ENCODE assay signal across 24 mouse cellular contexts in genomic region chr11:77381174-77381573, GRCm38 (mm10).
DNase-seq lines count a peak whose midpoint lies in the region; ATAC-seq and TF ChIP-seq lines count a peak whose summit lies in the region.
"Had no signal": no experiment of that assay in that cellular context is flagged by ENCODE, and none has a peak within 500 bp of the region (broad histone marks: within the 10 kb centered on the region; RNA-seq: fewer than 3 reads in every experiment).

No protein-coding gene starts in this region.

- peak overlapping the region; percentile 32; the same call in 1 of the 2 replicates for H3K27ac ChIP-seq in heart, embryonic 13.5 days (replicated peaks)
- peak overlapping the region; percentile 49 for H3K27ac ChIP-seq in lung, embryonic 15.5 days
- 0 out of 2 replicates have a peak overlapping the region, but pooled peaks have one; percentile 39 for H3K27ac ChIP-seq in lung, postnatal 0 days (ENCODE audit: low read length)
- no peak overlapping the region for H3K27ac ChIP-seq in kidney, embryonic 15.5 days
- H3K27ac ChIP-seq: embryonic facial prominence, embryonic 10.5 days; embryonic facial prominence, embryonic 13.5 days; forebrain, embryonic 10.5 days; forebrain, embryonic 13.5 days; hindbrain, embryonic 13.5 days; intestine, embryonic 15.5 days had no signal

- no peak for ATAC-seq in heart, embryonic 13.5 days (ENCODE audit: extremely low read depth, insufficient number of reproducible peaks, low FRiP score, low TSS enrichment)
- 0 out of 2 replicates have a peak, but pooled peaks have one; percentile 19 for ATAC-seq in lung, embryonic 15.5 days (ENCODE audit: borderline replicate concordance, extremely low read depth, low FRiP score, low TSS enrichment)
- ATAC-seq in lung, postnatal 0 days = peak; percentile 87
- no peak for ATAC-seq in kidney, embryonic 15.5 days (replicated peaks; ENCODE audit: low FRiP score)
- ATAC-seq: CD4-positive, CD25-positive, alpha-beta regulatory T cell, adult 4 months; forebrain, embryonic 13.5 days; forebrain, embryonic 16.5 days; hindbrain, embryonic 16.5 days; intestine, embryonic 15.5 days had no signal

- TF ChIP-seq EP300 in lung, postnatal 0 days (IDR thresholded peaks at IDR 0.05) = peak; percentile 67; the same call in 1 of the 2 replicates

- WGBS in heart, embryonic 13.5 days = 63% methylated on average over 3 of the region's 3 CpGs
- 40% methylated on average over 3 of the region's 3 CpGs for WGBS in lung, embryonic 15.5 days
- WGBS in lung, postnatal 0 days = 49% methylated on average over 3 of the region's 3 CpGs
- whole genome bisulfite sequencing in kidney, embryonic 15.5 days = 94% methylated on average over 3 of the region's 3 CpGs

- intact Hi-C loops in heart, postnatal 10 days (cut with DNase I) = no loop called here

- TF ChIP-seq CTCF in lung, postnatal 0 days (IDR thresholded peaks at IDR 0.05) = no peak

- H3K4me2 ChIP-seq in heart, embryonic 13.5 days = no peak overlapping the region
- H3K4me2 ChIP-seq in lung, embryonic 15.5 days = no peak overlapping the region
- no peak overlapping the region for H3K4me2 ChIP-seq in lung, postnatal 0 days (replicated peaks; ENCODE audit: low read depth, low read length)
- H3K4me2 ChIP-seq in kidney, embryonic 15.5 days = no peak overlapping the region
- H3K4me2 ChIP-seq: embryonic facial prominence, embryonic 13.5 days; forebrain, embryonic 13.5 days; heart, embryonic 11.5 days; hindbrain, embryonic 13.5 days; intestine, embryonic 15.5 days had no signal

- no peak for DNase-seq in heart, postnatal 10 days
- DNase-seq in lung, postnatal 0 days (ENCODE audit: low spot score) = peak; percentile 76
- DNase-seq in lung, postnatal 25 days (ENCODE audit: low spot score) = peak; percentile 43
- no peak for DNase-seq in right cerebral cortex, adult 2 months (ENCODE audit: low spot score in 2 of 2)
- no peak for DNase-seq in embryo, embryonic 9.5 days (ENCODE audit: extremely low spot score)
- DNase-seq: adrenal gland, adult 2 months; adrenal gland, postnatal 14 days; cerebellum, adult 18-20 months; cerebellum, adult 9-10 months; cerebellum, postnatal 25 days; gastrocnemius, postnatal 25 days had no signal

- 0 out of 2 replicates have a peak, but pooled peaks cover 5% of the 10 kb centered on the region for H3K36me3 ChIP-seq in heart, embryonic 13.5 days
- H3K36me3 ChIP-seq in lung, embryonic 15.5 days = no peaks in the 10 kb centered on the region
- no peaks in the 10 kb centered on the region for H3K36me3 ChIP-seq in lung, postnatal 0 days (ENCODE audit: insufficient read depth, low read length)
- no peaks in the 10 kb centered on the region for H3K36me3 ChIP-seq in kidney, embryonic 15.5 days
- H3K36me3 ChIP-seq: embryonic facial prominence, embryonic 10.5 days; embryonic facial prominence, embryonic 13.5 days; forebrain, embryonic 10.5 days; hindbrain, embryonic 13.5 days; intestine, embryonic 15.5 days had no signal

- H3K9me3 ChIP-seq in heart, embryonic 13.5 days = no peaks in the 10 kb centered on the region
- no peaks in the 10 kb centered on the region for H3K9me3 ChIP-seq in lung, embryonic 15.5 days
- no peaks in the 10 kb centered on the region for H3K9me3 ChIP-seq in lung, postnatal 0 days (ENCODE audit: low read length)
- no peaks in the 10 kb centered on the region for H3K9me3 ChIP-seq in kidney, embryonic 15.5 days (replicated peaks)
- H3K9me3 ChIP-seq: embryonic facial prominence, embryonic 10.5 days; embryonic facial prominence, embryonic 13.5 days; forebrain, embryonic 10.5 days; forebrain, embryonic 13.5 days; hindbrain, embryonic 13.5 days; intestine, embryonic 15.5 days had no signal

- H3K9ac ChIP-seq in heart, embryonic 13.5 days = no peak overlapping the region
- H3K9ac ChIP-seq in lung, embryonic 15.5 days = no peak overlapping the region
- no peak overlapping the region for H3K9ac ChIP-seq in lung, postnatal 0 days (replicated peaks; ENCODE audit: low read depth)
- H3K9ac ChIP-seq in kidney, embryonic 15.5 days = no peak overlapping the region
- H3K9ac ChIP-seq: embryonic facial prominence, embryonic 13.5 days; forebrain, embryonic 13.5 days; hindbrain, embryonic 13.5 days; intestine, embryonic 15.5 days had no signal

- H3K4me3 ChIP-seq in heart, embryonic 13.5 days = no peak overlapping the region
- no peak overlapping the region for H3K4me3 ChIP-seq in lung, embryonic 15.5 days
- H3K4me3 ChIP-seq in lung, postnatal 0 days (ENCODE audit: low read depth, low read length) = no peak overlapping the region
- H3K4me3 ChIP-seq in kidney, embryonic 15.5 days (replicated peaks) = no peak overlapping the region
- H3K4me3 ChIP-seq: embryonic facial prominence, embryonic 10.5 days; embryonic facial prominence, embryonic 13.5 days; forebrain, embryonic 10.5 days; forebrain, embryonic 13.5 days; hindbrain, embryonic 13.5 days; intestine, embryonic 15.5 days had no signal

- peaks cover 67% of the 10 kb centered on the region for H3K4me1 ChIP-seq in heart, embryonic 13.5 days
- H3K4me1 ChIP-seq in lung, embryonic 15.5 days = peaks cover 19% of the 10 kb centered on the region
- H3K4me1 ChIP-seq in lung, postnatal 0 days (ENCODE audit: insufficient read depth, low read depth, low read length) = peaks cover 6% of the 10 kb centered on the region; the same call in 1 of the 2 replicates
- no peaks in the 10 kb centered on the region for H3K4me1 ChIP-seq in kidney, embryonic 15.5 days
- H3K4me1 ChIP-seq: embryonic facial prominence, embryonic 13.5 days; forebrain, embryonic 10.5 days; intestine, embryonic 15.5 days had no signal

- no peaks in the 10 kb centered on the region for H3K27me3 ChIP-seq in heart, embryonic 13.5 days (replicated peaks)
- H3K27me3 ChIP-seq in lung, embryonic 15.5 days = no peaks in the 10 kb centered on the region
- no peaks in the 10 kb centered on the region for H3K27me3 ChIP-seq in lung, postnatal 0 days (replicated peaks; ENCODE audit: insufficient read depth, low read length)
- H3K27me3 ChIP-seq in kidney, embryonic 15.5 days = no peaks in the 10 kb centered on the region
- H3K27me3 ChIP-seq: embryonic facial prominence, embryonic 13.5 days; forebrain, embryonic 13.5 days; hindbrain, embryonic 13.5 days; intestine, embryonic 15.5 days had no signal

Comparison
In these comparisons a context has a peak if more than half of its experiments do, and no peak if none do; other contexts are left out.
1. ATAC-seq: peak in lung, embryonic 15.5 days (single experiment) and lung, postnatal 0 days (single experiment); none in heart, embryonic 13.5 days (single experiment) and kidney, embryonic 15.5 days (single experiment).
2. DNase-seq: peak in lung, postnatal 0 days (single experiment) and lung, postnatal 25 days (single experiment); none in heart, postnatal 10 days (0 of 2), right cerebral cortex, adult 2 months (0 of 2) and embryo, embryonic 9.5 days (single experiment).